Mouse (Mus musculus) heart, adult 10 weeks (tissue): Measurements from ENCODE around the gene Vmn2r100. TPM values are rescaled to one million over a fixed set of nuclear protein-coding genes. Genes with fewer than 3 reads are reported as not detected.

Source experiments
- polyA plus RNA-seq: library from polyadenylated mRNA; stranded (reverse); fragments of 350-450 nt; fragmentation: Illumina TruSeq; extraction: RNeasy Lipid Tissue Mini Kit (QIAGEN cat#74804); gene quantifications from one replicate; pipeline ENCODE4 v1.2.3, GENCODE M21; 2014; ENCODE audit warnings: low read depth, low replicate concordance

Vmn2r100 gene
- polyA plus RNA-seq, result not detected

GRCm38 (mm10) chr17:19504432-19504831, at the start of gene Vmn2r100:
TSS of gene Vmn2r100 (plus strand) at chr17:19504732.

GRCm38 (mm10) chr17:19576927-19577326, 72.4 kb downstream of the Vmn2r100 start, which contains the start of gene Vmn2r101:
TSS of gene Vmn2r101 (plus strand) at chr17:19577227.

Other genes with a start within 250 kb of the Vmn2r100 start
- not detected for gene Vmn2r99, start 142.8 kb upstream of the Vmn2r100 start, polyA plus RNA-seq
- not detected for gene Vmn2r101, start 72.5 kb downstream of the Vmn2r100 start, polyA plus RNA-seq
- not detected for gene Vmn2r102, start 155.6 kb downstream of the Vmn2r100 start, polyA plus RNA-seq